Mouse (Mus musculus): Measurements from ENCODE around the gene Fbxo47. TPM values are rescaled to one million over a fixed set of nuclear protein-coding genes. Genes with fewer than 3 reads are reported as not detected.

Fbxo47 gene
- 0.56 and 0.78 TPM in 2 replicates for polyA plus RNA-seq (2015; fragmentation: Nextera tagmentation; extraction: Ambion mirVana)

DNA sequence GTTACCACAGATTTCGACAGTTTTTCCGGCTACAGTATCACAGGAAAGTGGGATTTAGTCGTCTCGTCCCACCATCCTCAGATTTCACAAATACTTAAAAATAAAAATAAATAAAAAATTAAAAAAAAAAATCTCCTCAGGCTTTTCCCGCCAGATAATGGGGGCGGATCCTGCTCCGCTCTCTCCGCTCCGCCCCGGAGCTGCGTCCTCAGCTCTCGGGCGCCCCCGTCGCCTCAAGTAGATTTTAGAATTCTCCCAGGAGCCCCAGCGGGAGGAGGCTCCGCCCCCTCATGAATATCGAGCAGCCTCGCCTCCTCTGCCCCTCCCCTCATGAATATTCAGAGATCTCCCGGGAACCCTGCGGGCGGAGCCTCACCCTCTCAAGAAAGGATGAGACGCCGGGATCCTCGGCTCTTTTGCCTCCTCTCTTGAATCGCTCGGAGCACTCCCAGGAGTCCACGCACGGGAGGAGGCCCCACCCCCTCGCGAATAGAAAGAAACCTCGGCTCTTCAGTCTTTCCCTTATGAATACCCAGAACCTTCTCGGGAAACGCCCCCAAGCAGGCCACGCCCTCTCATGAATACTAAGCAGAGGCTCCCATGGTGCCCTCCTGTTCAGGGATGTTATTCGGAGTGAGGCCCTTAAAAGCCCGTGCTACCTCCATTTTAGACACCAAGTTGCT, at the start of gene Fbxo47:
Gene Fbxo47 (minus strand): TSS at position 237 of the 683 bp plus-strand sequence.
- peak within 1 kb of the TSS; percentile 69 for H3K4me3 ChIP-seq (ENCODE audit: low read depth, low read length)
- H3K4me1 ChIP-seq (ENCODE audit: control insufficient read depth, insufficient read depth, low read length), result peaks cover 4% of the 10 kb centered on the region; the same call in 1 of the 2 replicates
- no peaks in the 10 kb centered on the region for H3K36me3 ChIP-seq (ENCODE audit: control insufficient read depth, insufficient read depth, low read length)
- peak within 1 kb of the TSS; percentile 94 for H3K27ac ChIP-seq (ENCODE audit: low read length)
- H3K4me2 ChIP-seq (ENCODE audit: low read length), result peak within 1 kb of the TSS; percentile 72
- under 1% methylated on average over 37 of the region's 37 CpGs for WGBS
- H3K9ac ChIP-seq (ENCODE audit: low read depth, low read length), result peak within 1 kb of the TSS; percentile 65
- no peaks in the 10 kb centered on the region for H3K27me3 ChIP-seq (ENCODE audit: control insufficient read depth, insufficient read depth, low read depth, low read length)
- no peaks in the 10 kb centered on the region for H3K9me3 ChIP-seq (replicated peaks; ENCODE audit: control insufficient read depth, low read length, poor library complexity, severe bottlenecking)
- ATAC-seq, result peak; percentile 95

DNA sequence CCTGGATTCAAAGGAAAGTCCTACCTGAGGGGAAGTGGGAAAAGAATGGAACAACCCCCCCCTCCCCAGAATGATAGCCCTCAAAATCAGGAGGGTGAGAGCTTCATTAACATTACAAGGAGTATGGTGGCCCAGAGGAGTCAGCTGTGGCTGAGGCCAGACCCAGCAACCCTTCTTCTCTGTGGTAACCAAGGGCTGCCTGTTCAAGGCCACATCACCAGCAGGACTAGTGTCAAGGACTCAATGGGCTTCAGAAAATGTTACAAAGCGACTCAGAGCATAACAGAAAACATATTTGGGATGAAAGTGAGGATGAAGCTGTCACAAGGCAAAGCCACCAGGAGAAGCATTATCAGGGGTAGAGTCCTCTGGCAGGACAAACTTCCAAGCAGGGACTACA, 49.6 kb upstream of the Fbxo47 start:
- H3K36me3 ChIP-seq (ENCODE audit: control insufficient read depth, insufficient read depth, low read length), result no peaks in the 10 kb centered on the region
- no peak overlapping the region for H3K4me2 ChIP-seq (ENCODE audit: low read length)
- no peaks in the 10 kb centered on the region for H3K9me3 ChIP-seq (replicated peaks; ENCODE audit: control insufficient read depth, low read length, poor library complexity, severe bottlenecking)
- H3K9ac ChIP-seq (ENCODE audit: low read depth, low read length), result no peak overlapping the region
- no peaks in the 10 kb centered on the region for H3K4me1 ChIP-seq (ENCODE audit: control insufficient read depth, insufficient read depth, low read length)
- H3K27ac ChIP-seq (ENCODE audit: low read length), result no peak overlapping the region
- WGBS, result 74% methylated on average over 1 of the region's 1 CpGs
- no peak overlapping the region for H3K4me3 ChIP-seq (ENCODE audit: low read depth, low read length)
- H3K27me3 ChIP-seq (ENCODE audit: control insufficient read depth, insufficient read depth, low read depth, low read length), result no peaks in the 10 kb centered on the region
- no peak for ATAC-seq

DNA sequence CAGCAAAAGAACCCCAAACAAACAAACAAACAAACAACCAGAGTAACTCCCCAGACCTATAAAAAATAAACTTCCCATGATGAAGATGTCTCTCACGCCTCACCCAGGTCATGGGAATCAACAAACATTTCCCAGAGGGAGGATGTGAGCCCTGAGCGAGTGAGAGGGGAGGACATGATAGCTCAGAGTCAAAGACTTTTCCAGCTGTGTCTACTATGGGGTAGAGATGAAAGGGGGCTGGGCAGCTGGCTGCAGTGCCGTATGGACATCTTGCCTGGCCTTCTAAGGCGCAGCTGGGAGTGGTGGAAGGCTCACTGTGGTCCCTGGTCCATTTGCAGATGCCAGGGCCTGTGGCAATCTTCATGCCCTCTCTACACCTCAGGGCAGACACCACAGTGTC, 45.0 kb upstream of the Fbxo47 start:
- Histone ChIP-seq H3K27me3 (ENCODE audit: control insufficient read depth, insufficient read depth, low read depth, low read length) (no peaks in the 10 kb centered on the region), H3K27ac (ENCODE audit: low read length) (no peak overlapping the region), H3K9ac (ENCODE audit: low read depth, low read length) (no peak overlapping the region), H3K4me2 (ENCODE audit: low read length) (no peak overlapping the region), H3K9me3 (replicated peaks; ENCODE audit: control insufficient read depth, low read length, poor library complexity, severe bottlenecking) (no peaks in the 10 kb centered on the region), H3K36me3 (ENCODE audit: control insufficient read depth, insufficient read depth, low read length) (no peaks in the 10 kb centered on the region), H3K4me1 (ENCODE audit: control insufficient read depth, insufficient read depth, low read length) (no peaks in the 10 kb centered on the region), H3K4me3 (ENCODE audit: low read depth, low read length) (no peak overlapping the region)
- WGBS, result 57% methylated on average over 4 of the region's 4 CpGs
- ATAC-seq, result no peak

DNA sequence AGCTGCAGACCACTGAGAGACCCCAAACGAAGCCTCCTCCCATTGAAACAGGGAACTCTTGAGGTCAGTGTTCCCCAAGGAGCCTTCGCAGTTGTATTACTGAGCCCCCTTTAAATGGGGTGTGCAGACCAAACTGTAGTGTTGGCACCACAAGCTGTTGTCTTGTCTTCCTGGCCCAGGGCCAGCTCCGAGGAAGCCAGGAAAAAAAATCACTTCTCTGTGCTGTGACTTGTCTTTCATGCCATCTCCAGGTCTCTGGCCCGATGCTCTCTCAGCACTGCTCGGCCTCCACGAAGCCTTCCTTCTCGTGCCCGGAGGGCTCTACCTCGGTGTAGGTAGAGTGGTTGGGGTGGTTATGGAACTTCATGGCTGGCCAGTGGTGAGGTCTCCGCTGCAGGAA, 40.3 kb upstream of the Fbxo47 start:
- ATAC-seq, result no peak
- no peak overlapping the region for H3K4me3 ChIP-seq (ENCODE audit: low read depth, low read length)
- no peaks in the 10 kb centered on the region for H3K36me3 ChIP-seq (ENCODE audit: control insufficient read depth, insufficient read depth, low read length)
- no peak overlapping the region for H3K27ac ChIP-seq (ENCODE audit: low read length)
- H3K27me3 ChIP-seq (ENCODE audit: control insufficient read depth, insufficient read depth, low read depth, low read length), result no peaks in the 10 kb centered on the region
- WGBS, result 90% methylated on average over 10 of the region's 10 CpGs
- H3K9me3 ChIP-seq (replicated peaks; ENCODE audit: control insufficient read depth, low read length, poor library complexity, severe bottlenecking), result no peaks in the 10 kb centered on the region
- H3K4me2 ChIP-seq (ENCODE audit: low read length), result no peak overlapping the region
- H3K4me1 ChIP-seq (ENCODE audit: control insufficient read depth, insufficient read depth, low read length), result no peaks in the 10 kb centered on the region
- no peak overlapping the region for H3K9ac ChIP-seq (ENCODE audit: low read depth, low read length)

DNA sequence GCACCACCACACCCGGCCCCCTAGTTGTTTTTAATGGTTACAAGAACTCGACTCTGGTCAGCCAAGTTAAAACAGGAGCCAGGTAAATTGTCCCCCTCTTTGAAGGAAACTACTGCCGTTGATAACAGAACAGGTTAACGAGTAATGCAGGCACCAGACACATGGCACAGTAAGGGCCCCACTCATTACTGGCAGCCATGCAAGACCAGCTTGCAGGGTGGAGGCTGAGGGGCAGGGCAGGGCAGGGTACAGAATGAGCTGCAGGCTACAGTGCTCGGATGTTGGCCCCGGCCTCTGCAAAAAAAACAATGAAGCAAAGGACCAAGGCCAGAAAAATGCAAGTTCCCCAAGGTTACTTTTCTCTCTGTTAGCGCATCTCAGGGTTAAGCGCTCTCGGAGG, 39.7 kb upstream of the Fbxo47 start:
- 85% methylated on average over 9 of the region's 9 CpGs for WGBS
- Histone ChIP-seq H3K4me2 (ENCODE audit: low read length) (no peak overlapping the region), H3K27ac (ENCODE audit: low read length) (no peak overlapping the region), H3K4me1 (ENCODE audit: control insufficient read depth, insufficient read depth, low read length) (no peaks in the 10 kb centered on the region), H3K27me3 (ENCODE audit: control insufficient read depth, insufficient read depth, low read depth, low read length) (no peaks in the 10 kb centered on the region), H3K36me3 (ENCODE audit: control insufficient read depth, insufficient read depth, low read length) (no peaks in the 10 kb centered on the region), H3K9ac (ENCODE audit: low read depth, low read length) (no peak overlapping the region), H3K9me3 (replicated peaks; ENCODE audit: control insufficient read depth, low read length, poor library complexity, severe bottlenecking) (no peaks in the 10 kb centered on the region), H3K4me3 (ENCODE audit: low read depth, low read length) (no peak overlapping the region)
- no peak for ATAC-seq

DNA sequence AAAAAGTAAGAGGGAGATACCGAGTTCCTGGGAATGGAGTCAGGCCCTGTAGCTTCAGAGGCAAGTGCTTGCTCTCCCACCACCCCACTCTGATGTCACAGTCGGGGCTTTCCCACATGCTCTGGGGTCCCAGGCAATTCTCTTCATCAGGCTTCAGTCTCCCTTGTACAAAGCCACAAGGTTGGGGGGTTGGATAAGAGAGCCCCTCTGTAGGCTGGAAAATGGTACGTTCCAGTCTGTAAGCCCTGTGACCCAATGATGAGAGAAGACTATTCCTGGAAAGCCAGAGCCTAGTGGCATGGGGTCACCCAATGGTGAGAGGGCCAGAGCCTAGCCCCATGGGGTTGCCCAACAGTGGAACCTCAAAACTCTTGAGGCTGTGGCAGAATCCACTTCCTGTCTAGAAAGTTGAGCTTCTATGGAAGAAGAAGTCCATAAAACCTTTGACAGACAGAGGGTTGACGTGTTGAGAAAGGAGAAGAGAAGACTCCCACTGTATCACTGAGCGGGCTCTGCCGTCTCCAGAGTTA, 32.1 kb upstream of the Fbxo47 start:
- H3K36me3 ChIP-seq (ENCODE audit: control insufficient read depth, insufficient read depth, low read length), result no peaks in the 10 kb centered on the region
- H3K27ac ChIP-seq (ENCODE audit: low read length), result no peak overlapping the region
- H3K4me3 ChIP-seq (ENCODE audit: low read depth, low read length), result no peak overlapping the region
- H3K9me3 ChIP-seq (replicated peaks; ENCODE audit: control insufficient read depth, low read length, poor library complexity, severe bottlenecking), result no peaks in the 10 kb centered on the region
- no peak overlapping the region for H3K9ac ChIP-seq (ENCODE audit: low read depth, low read length)
- 88% methylated on average over 6 of the region's 6 CpGs for WGBS
- no peak for ATAC-seq
- no peaks in the 10 kb centered on the region for H3K27me3 ChIP-seq (ENCODE audit: control insufficient read depth, insufficient read depth, low read depth, low read length)
- H3K4me2 ChIP-seq (ENCODE audit: low read length), result no peak overlapping the region
- no peaks in the 10 kb centered on the region for H3K4me1 ChIP-seq (ENCODE audit: control insufficient read depth, insufficient read depth, low read length)

DNA sequence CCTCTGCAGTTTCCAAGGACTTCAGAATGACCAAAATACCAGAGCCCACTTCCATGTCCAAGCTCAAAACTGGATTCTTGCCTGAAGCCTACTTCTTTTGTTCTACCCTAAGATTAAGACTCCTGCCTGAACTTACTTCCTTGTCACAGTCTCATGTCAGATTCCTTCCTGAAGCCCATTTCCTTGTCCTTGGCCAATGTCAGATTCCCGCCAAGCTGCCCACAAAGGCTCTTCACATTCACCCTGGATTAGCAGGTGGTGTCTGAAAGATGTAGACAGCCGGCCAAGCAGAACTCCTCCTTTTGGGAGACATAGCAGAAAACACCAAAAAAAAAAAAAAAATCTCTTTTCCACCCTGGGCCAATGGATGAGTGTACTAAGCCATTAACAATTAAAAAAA, 31.5 kb upstream of the Fbxo47 start:
- no peak overlapping the region for H3K4me3 ChIP-seq (ENCODE audit: low read depth, low read length)
- no peaks in the 10 kb centered on the region for H3K27me3 ChIP-seq (ENCODE audit: control insufficient read depth, insufficient read depth, low read depth, low read length)
- H3K36me3 ChIP-seq (ENCODE audit: control insufficient read depth, insufficient read depth, low read length), result no peaks in the 10 kb centered on the region
- no peak for ATAC-seq
- H3K4me1 ChIP-seq (ENCODE audit: control insufficient read depth, insufficient read depth, low read length), result no peaks in the 10 kb centered on the region
- no peak overlapping the region for H3K27ac ChIP-seq (ENCODE audit: low read length)
- no peak overlapping the region for H3K4me2 ChIP-seq (ENCODE audit: low read length)
- 80% methylated on average over 2 of the region's 2 CpGs for WGBS
- no peak overlapping the region for H3K9ac ChIP-seq (ENCODE audit: low read depth, low read length)
- no peaks in the 10 kb centered on the region for H3K9me3 ChIP-seq (replicated peaks; ENCODE audit: control insufficient read depth, low read length, poor library complexity, severe bottlenecking)

DNA sequence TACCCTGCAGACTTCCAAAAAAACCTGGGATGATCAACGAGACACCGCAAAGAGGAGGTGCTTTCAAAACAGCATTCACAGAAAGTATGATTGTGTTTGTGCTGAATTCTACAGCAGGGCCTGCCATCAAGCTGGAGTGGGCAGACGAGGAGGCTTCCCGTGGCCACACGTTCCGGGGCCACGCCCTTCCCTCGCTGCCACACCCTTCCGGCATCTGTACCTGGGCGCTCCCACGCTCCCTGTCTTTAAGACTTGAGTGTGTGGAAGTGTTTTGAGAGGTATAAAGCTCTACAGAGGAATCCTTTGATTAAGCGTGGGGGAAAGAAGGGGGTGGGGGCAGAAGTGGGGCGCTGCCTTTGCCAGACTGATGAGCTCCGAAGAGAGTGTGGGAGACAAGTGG, 29.2 kb upstream of the Fbxo47 start:
- H3K4me2 ChIP-seq (ENCODE audit: low read length), result no peak overlapping the region
- H3K27me3 ChIP-seq (ENCODE audit: control insufficient read depth, insufficient read depth, low read depth, low read length), result no peaks in the 10 kb centered on the region
- H3K4me3 ChIP-seq (ENCODE audit: low read depth, low read length), result no peak overlapping the region
- no peak overlapping the region for H3K27ac ChIP-seq (ENCODE audit: low read length)
- H3K9me3 ChIP-seq (replicated peaks; ENCODE audit: control insufficient read depth, low read length, poor library complexity, severe bottlenecking), result no peaks in the 10 kb centered on the region
- no peak overlapping the region for H3K9ac ChIP-seq (ENCODE audit: low read depth, low read length)
- H3K36me3 ChIP-seq (ENCODE audit: control insufficient read depth, insufficient read depth, low read length), result no peaks in the 10 kb centered on the region
- no peaks in the 10 kb centered on the region for H3K4me1 ChIP-seq (ENCODE audit: control insufficient read depth, insufficient read depth, low read length)
- ATAC-seq, result no peak
- 91% methylated on average over 14 of the region's 14 CpGs for WGBS

DNA sequence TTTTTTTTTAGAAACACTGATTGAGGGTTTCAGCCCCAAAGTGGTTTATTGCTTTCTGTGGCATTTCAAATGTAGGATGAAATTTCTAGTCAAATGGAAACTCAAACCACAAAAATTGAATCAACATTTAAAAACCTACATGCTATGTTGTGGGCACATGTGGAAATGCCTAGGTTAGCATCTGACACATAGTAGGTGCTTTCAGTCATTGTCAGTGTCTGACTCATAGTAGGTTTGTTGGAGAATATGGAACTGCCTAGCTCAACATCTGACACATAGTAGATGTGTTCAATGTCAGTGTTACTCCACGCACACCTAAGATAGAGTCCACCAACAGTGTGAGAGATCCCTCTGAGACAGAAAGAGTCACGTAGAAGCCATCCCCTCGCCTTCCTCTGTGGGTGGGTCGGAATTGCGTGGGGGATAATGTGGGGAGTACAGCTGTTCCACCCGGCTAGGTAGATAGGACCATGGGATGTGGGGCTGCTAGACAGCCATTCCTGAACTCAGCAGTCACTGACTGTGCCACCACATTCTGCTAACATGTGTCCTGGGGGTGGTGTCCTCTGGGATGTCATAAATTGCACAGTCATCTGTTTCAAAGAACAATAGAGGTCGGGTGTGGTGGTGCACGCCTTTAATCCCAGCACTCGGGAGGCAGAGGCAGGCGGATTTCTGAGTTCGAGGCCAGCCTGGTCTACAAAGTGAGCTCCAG, 24.8 kb upstream of the Fbxo47 start:
- no peak for ATAC-seq
- Histone ChIP-seq H3K27ac (ENCODE audit: low read length) (no peak overlapping the region), H3K9me3 (replicated peaks; ENCODE audit: control insufficient read depth, low read length, poor library complexity, severe bottlenecking) (no peaks in the 10 kb centered on the region), H3K4me2 (ENCODE audit: low read length) (no peak overlapping the region), H3K27me3 (ENCODE audit: control insufficient read depth, insufficient read depth, low read depth, low read length) (no peaks in the 10 kb centered on the region), H3K36me3 (ENCODE audit: control insufficient read depth, insufficient read depth, low read length) (no peaks in the 10 kb centered on the region), H3K4me3 (ENCODE audit: low read depth, low read length) (no peak overlapping the region), H3K9ac (ENCODE audit: low read depth, low read length) (no peak overlapping the region), H3K4me1 (ENCODE audit: control insufficient read depth, insufficient read depth, low read length) (no peaks in the 10 kb centered on the region)
- WGBS, result 87% methylated on average over 11 of the region's 11 CpGs

Measured in midbrain, embryonic 16.5 days (tissue).